Mouse (Mus musculus): ENCODE measurements around the gene Tmod3. TPM values are rescaled to one million over a fixed set of nuclear protein-coding genes. Genes with fewer than 3 reads are reported as not detected.

Tmod3 gene
- total and polyA plus RNA-seq, 3 experiments, result 29.9 to 46.4 TPM; not detected in 1

- TF ChIP-seq POLR2AphosphoS5 (IDR thresholded peaks at IDR 0.05; ENCODE audit: borderline replicate concordance, low read depth, low read length) (no peak), RAD21 (IDR thresholded peaks at IDR 0.05; ENCODE audit: low read depth, low read length) (no peak), TAL1 (IDR thresholded peaks at IDR 0.05; ENCODE audit: low read length) (peak; percentile 91), MXI1 (IDR thresholded peaks at IDR 0.05; ENCODE audit: low read depth, low read length) (peak; percentile 69; the same call in 1 of the 2 replicates)
These were observed 495 bp downstream of the Tmod3 start (continued) for GRCm38 (mm10) chr9:75558812-75559511.

- peaks cover 11 to 17% of the 10 kb centered on the region in 2 experiments for H3K4me1 ChIP-seq (ENCODE audit: control insufficient read depth in 1 of 2, insufficient read depth in 2 of 2, low read length in 2 of 2)
- no peak for DNase-seq (ENCODE audit: low read depth, low spot score)
- peak overlapping the region; percentile 61 to 76 for H3K4me3 ChIP-seq (ENCODE audit: control insufficient read depth in 1 of 2, insufficient read depth in 1 of 2, low read depth in 2 of 2, low read length in 2 of 2)
- TF ChIP-seq CHD2 (IDR thresholded peaks at IDR 0.05; ENCODE audit: low read length) (no peak), ZNF384 (IDR thresholded peaks at IDR 0.05; ENCODE audit: low read depth, low read length) (peak; percentile 83), TCF12 (IDR thresholded peaks at IDR 0.05; ENCODE audit: low read depth, low read length) (no peak)
- no peaks in the 10 kb centered on the region for H3K9me3 ChIP-seq (replicated peaks; ENCODE audit: insufficient read depth, low read length)
- peaks cover 22% of the 10 kb centered on the region for H3K79me2 ChIP-seq (ENCODE audit: control insufficient read depth, insufficient read depth, low read length, poor library complexity)
- no peaks in the 10 kb centered on the region for H3K27me3 ChIP-seq (ENCODE audit: control insufficient read depth in 1 of 2, insufficient read depth in 2 of 2, low read length in 2 of 2)
- H3K27ac ChIP-seq (ENCODE audit: control insufficient read depth, low read depth, low read length), result peak overlapping the region; percentile 47
- H3K36me3 ChIP-seq (ENCODE audit: control insufficient read depth in 1 of 2, insufficient read depth in 2 of 2, low read length in 2 of 2), result peaks cover 0 to 25% of the 10 kb centered on the region in 2 experiments; a peak in 3 of 4 replicates
- peak overlapping the region; percentile 18; the same call in 1 of the 2 replicates for H3K9ac ChIP-seq (ENCODE audit: control insufficient read depth, low read depth, low read length, poor library complexity, severe bottlenecking)
These were observed 1.1 kb downstream of the Tmod3 start for GRCm38 (mm10) chr9:75558360-75558759.

- no peaks in the 10 kb centered on the region for H3K9me3 ChIP-seq (replicated peaks; ENCODE audit: insufficient read depth, low read length)
- H3K4me1 ChIP-seq (ENCODE audit: control insufficient read depth in 1 of 2, insufficient read depth in 2 of 2, low read length in 2 of 2), result peaks cover 11 to 15% of the 10 kb centered on the region in 2 experiments
These were observed 5.7 kb downstream of the Tmod3 start for GRCm38 (mm10) chr9:75553719-75554118.

More at GRCm38 (mm10) chr9:75553719-75554118, 5.7 kb downstream of the Tmod3 start:
- Histone ChIP-seq H3K79me2 (ENCODE audit: control insufficient read depth, insufficient read depth, low read length, poor library complexity) (peaks cover 44% of the 10 kb centered on the region), H3K27me3 (ENCODE audit: control insufficient read depth in 1 of 2, insufficient read depth in 2 of 2, low read length in 2 of 2) (no peaks in the 10 kb centered on the region), H3K36me3 (ENCODE audit: control insufficient read depth in 1 of 2, insufficient read depth in 2 of 2, low read length in 2 of 2) (peaks cover 0 to 21% of the 10 kb centered on the region in 2 experiments; a peak in 3 of 4 replicates), H3K4me3 (ENCODE audit: control insufficient read depth in 1 of 2, insufficient read depth in 1 of 2, low read depth in 2 of 2, low read length in 2 of 2) (no peak overlapping the region), H3K9ac (ENCODE audit: control insufficient read depth, low read depth, low read length, poor library complexity, severe bottlenecking) (no peak overlapping the region), H3K27ac (ENCODE audit: control insufficient read depth, low read depth, low read length) (no peak overlapping the region)
- peak; percentile 61 for DNase-seq (ENCODE audit: low read depth, low spot score)
- TF ChIP-seq MYC (IDR thresholded peaks at IDR 0.05; ENCODE audit: low read depth, low read length), result no peak
- TF ChIP-seq SIN3A (IDR thresholded peaks at IDR 0.05; ENCODE audit: low read length), result no peak
- TF ChIP-seq MYB (IDR thresholded peaks at IDR 0.05; ENCODE audit: low read depth, low read length), result no peak
- TF ChIP-seq MAFK (IDR thresholded peaks at IDR 0.05; ENCODE audit: borderline replicate concordance, low read depth, low read length), result no peak
- no peak for TF ChIP-seq TAL1 (IDR thresholded peaks at IDR 0.05; ENCODE audit: low read length)
- no peak for TF ChIP-seq MAX (IDR thresholded peaks at IDR 0.05; ENCODE audit: low read length)
- TF ChIP-seq POLR2AphosphoS5 (IDR thresholded peaks at IDR 0.05; ENCODE audit: borderline replicate concordance, low read depth, low read length), result no peak
- no peak for TF ChIP-seq CHD1 (IDR thresholded peaks at IDR 0.05; ENCODE audit: low read depth, low read length)
- TF ChIP-seq HCFC1 (IDR thresholded peaks at IDR 0.05; ENCODE audit: low read depth, low read length), result no peak
- no peak for TF ChIP-seq TCF12 (IDR thresholded peaks at IDR 0.05; ENCODE audit: low read depth, low read length)
- no peak for TF ChIP-seq BHLHE40 (IDR thresholded peaks at IDR 0.05; ENCODE audit: borderline replicate concordance, low read depth, low read length)
- TF ChIP-seq JUND (IDR thresholded peaks at IDR 0.05; ENCODE audit: low read depth, low read length), result no peak
- TF ChIP-seq RCOR1 (IDR thresholded peaks at IDR 0.05; ENCODE audit: low read depth, low read length), result no peak
- TF ChIP-seq MAZ (IDR thresholded peaks at IDR 0.05; ENCODE audit: low read depth, low read length), result no peak
- TF ChIP-seq USF1 (IDR thresholded peaks at IDR 0.05; ENCODE audit: low read depth, low read length), result no peak

Data from MEL (cell line).